Mouse (Mus musculus): ENCODE data around the gene Fndc3b. TPM values are rescaled to one million over a fixed set of nuclear protein-coding genes. Genes with fewer than 3 reads are reported as not detected.

Fndc3b gene
- polyA plus RNA-seq, 1 experiment from 2014 or later: 8.2 TPM

GRCm38 (mm10) chr3:27658198-27658763, 52.8 kb downstream of the Fndc3b start:
- Histone ChIP-seq H3K27me3 (replicated peaks) (no peaks in the 10 kb centered on the region), H3K27ac (replicated peaks) (no peak overlapping the region), H3K4me1 (peaks cover 20% of the 10 kb centered on the region), H3K4me2 (no peak overlapping the region), H3K4me3 (replicated peaks) (no peak overlapping the region), H3K9me3 (replicated peaks) (no peaks in the 10 kb centered on the region), H3K9ac (replicated peaks) (no peak overlapping the region), H3K36me3 (no peaks in the 10 kb centered on the region)
- 77% methylated on average over 4 of the region's 4 CpGs for WGBS
- ATAC-seq (ENCODE audit: low FRiP score): no peak

GRCm38 (mm10) chr3:27656764-27657390, 54.2 kb downstream of the Fndc3b start:
- H3K4me2 ChIP-seq: no peak overlapping the region
- H3K4me3 ChIP-seq (replicated peaks): no peak overlapping the region
- H3K27ac ChIP-seq (replicated peaks): no peak overlapping the region
- no peak for ATAC-seq (ENCODE audit: low FRiP score)
- peaks cover 20% of the 10 kb centered on the region for H3K4me1 ChIP-seq
- no peak overlapping the region for H3K9ac ChIP-seq (replicated peaks)
- WGBS: 32% methylated on average over 7 of the region's 7 CpGs
- H3K36me3 ChIP-seq: no peaks in the 10 kb centered on the region
- H3K9me3 ChIP-seq (replicated peaks): no peaks in the 10 kb centered on the region
- H3K27me3 ChIP-seq (replicated peaks): no peaks in the 10 kb centered on the region

GRCm38 (mm10) chr3:27655673-27656072, 55.4 kb downstream of the Fndc3b start:
- no peak overlapping the region for H3K27ac ChIP-seq (replicated peaks)
- no peaks in the 10 kb centered on the region for H3K36me3 ChIP-seq
- no peak overlapping the region for H3K9ac ChIP-seq (replicated peaks)
- H3K4me1 ChIP-seq: peaks cover 24% of the 10 kb centered on the region
- H3K27me3 ChIP-seq (replicated peaks): no peaks in the 10 kb centered on the region
- WGBS: 62% methylated on average over 4 of the region's 4 CpGs
- ATAC-seq (ENCODE audit: low FRiP score): no peak
- H3K9me3 ChIP-seq (replicated peaks): no peaks in the 10 kb centered on the region
- H3K4me2 ChIP-seq: no peak overlapping the region
- H3K4me3 ChIP-seq (replicated peaks): no peak overlapping the region

- ATAC-seq (ENCODE audit: low FRiP score): no peak
- Histone ChIP-seq H3K9me3 (replicated peaks) (no peaks in the 10 kb centered on the region), H3K27me3 (replicated peaks) (no peaks in the 10 kb centered on the region), H3K27ac (replicated peaks) (no peak overlapping the region), H3K4me1 (peaks cover 24% of the 10 kb centered on the region), H3K4me3 (replicated peaks) (no peak overlapping the region), H3K4me2 (no peak overlapping the region), H3K9ac (replicated peaks) (no peak overlapping the region), H3K36me3 (no peaks in the 10 kb centered on the region)
- WGBS: 91% methylated on average over 11 of the region's 11 CpGs
These were observed 56.1 kb downstream of the Fndc3b start for GRCm38 (mm10) chr3:27655042-27655441.

- no peaks in the 10 kb centered on the region for H3K36me3 ChIP-seq
- H3K27me3 ChIP-seq (replicated peaks): no peaks in the 10 kb centered on the region
- no peak overlapping the region for H3K4me3 ChIP-seq (replicated peaks)
- no peak for ATAC-seq (ENCODE audit: low FRiP score)
- H3K9ac ChIP-seq (replicated peaks): no peak overlapping the region
- H3K4me2 ChIP-seq: no peak overlapping the region
- WGBS: 83% methylated on average over 9 of the region's 9 CpGs
- peaks cover 28% of the 10 kb centered on the region for H3K4me1 ChIP-seq
- no peak overlapping the region for H3K27ac ChIP-seq (replicated peaks)
- no peaks in the 10 kb centered on the region for H3K9me3 ChIP-seq (replicated peaks)
These were observed 58.6 kb downstream of the Fndc3b start for GRCm38 (mm10) chr3:27652451-27653011.

DNA sequence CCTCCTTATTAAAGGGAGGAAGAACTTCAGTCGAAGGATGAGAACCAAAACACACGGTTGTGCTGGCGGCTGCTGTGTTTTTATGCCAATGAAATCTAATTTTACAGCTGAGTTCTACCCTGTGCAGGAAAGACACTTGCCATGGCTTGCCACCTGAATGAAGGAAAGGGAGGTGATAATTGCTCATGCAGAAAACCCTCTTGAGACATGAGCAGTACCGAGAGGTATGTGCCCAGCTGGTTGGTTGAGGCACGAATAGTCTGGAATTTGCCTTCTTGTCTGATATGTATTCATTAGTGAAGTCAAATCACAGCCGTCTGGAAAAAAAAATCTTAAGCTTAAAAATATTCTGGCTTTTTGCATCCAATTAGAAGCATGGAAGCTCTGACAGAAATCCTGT, 59.4 kb downstream of the Fndc3b start:
- H3K27ac ChIP-seq (replicated peaks): no peak overlapping the region
- WGBS: 46% methylated on average over 6 of the region's 6 CpGs
- H3K4me2 ChIP-seq: no peak overlapping the region
- peaks cover 30% of the 10 kb centered on the region for H3K4me1 ChIP-seq
- no peak overlapping the region for H3K9ac ChIP-seq (replicated peaks)
- H3K27me3 ChIP-seq (replicated peaks): no peaks in the 10 kb centered on the region
- ATAC-seq (ENCODE audit: low FRiP score): no peak
- no peak overlapping the region for H3K4me3 ChIP-seq (replicated peaks)
- no peaks in the 10 kb centered on the region for H3K36me3 ChIP-seq
- no peaks in the 10 kb centered on the region for H3K9me3 ChIP-seq (replicated peaks)

GRCm38 (mm10) chr3:27650083-27650482, 61.0 kb downstream of the Fndc3b start:
- Histone ChIP-seq H3K27ac (replicated peaks) (no peak overlapping the region), H3K4me1 (peaks cover 28% of the 10 kb centered on the region), H3K36me3 (no peaks in the 10 kb centered on the region), H3K27me3 (replicated peaks) (no peaks in the 10 kb centered on the region), H3K9me3 (replicated peaks) (no peaks in the 10 kb centered on the region), H3K4me3 (replicated peaks) (no peak overlapping the region), H3K4me2 (no peak overlapping the region), H3K9ac (replicated peaks) (no peak overlapping the region)
- ATAC-seq (ENCODE audit: low FRiP score): no peak
- 92% methylated on average over 11 of the region's 11 CpGs for WGBS

DNA sequence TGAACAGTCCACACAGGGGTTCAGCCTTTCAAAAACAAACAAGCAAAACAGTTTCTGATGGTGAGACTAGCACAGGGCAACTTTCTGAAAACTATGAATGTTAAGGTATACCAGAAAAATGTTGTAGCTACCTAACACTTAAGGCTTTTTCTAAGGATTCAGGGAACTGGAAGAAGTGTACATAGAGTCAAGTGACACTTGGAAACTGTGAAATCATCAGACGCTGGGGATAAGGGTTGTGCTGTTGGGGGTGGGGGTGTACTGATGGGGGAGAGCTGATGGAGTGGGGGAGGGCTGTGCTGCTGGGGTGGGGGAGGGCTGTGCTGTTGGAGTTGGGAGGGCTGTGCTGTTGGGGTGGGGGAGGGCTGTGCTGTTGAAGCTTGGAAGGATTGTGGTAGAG, 61.8 kb downstream of the Fndc3b start:
- ATAC-seq (ENCODE audit: low FRiP score): no peak
- H3K27ac ChIP-seq (replicated peaks): no peak overlapping the region
- H3K36me3 ChIP-seq: no peaks in the 10 kb centered on the region
- no peak overlapping the region for H3K9ac ChIP-seq (replicated peaks)
- no peak overlapping the region for H3K4me3 ChIP-seq (replicated peaks)
- peaks cover 27% of the 10 kb centered on the region for H3K4me1 ChIP-seq
- no peaks in the 10 kb centered on the region for H3K9me3 ChIP-seq (replicated peaks)
- H3K4me2 ChIP-seq: no peak overlapping the region
- WGBS: 77% methylated on average over 1 of the region's 1 CpGs
- H3K27me3 ChIP-seq (replicated peaks): no peaks in the 10 kb centered on the region

DNA sequence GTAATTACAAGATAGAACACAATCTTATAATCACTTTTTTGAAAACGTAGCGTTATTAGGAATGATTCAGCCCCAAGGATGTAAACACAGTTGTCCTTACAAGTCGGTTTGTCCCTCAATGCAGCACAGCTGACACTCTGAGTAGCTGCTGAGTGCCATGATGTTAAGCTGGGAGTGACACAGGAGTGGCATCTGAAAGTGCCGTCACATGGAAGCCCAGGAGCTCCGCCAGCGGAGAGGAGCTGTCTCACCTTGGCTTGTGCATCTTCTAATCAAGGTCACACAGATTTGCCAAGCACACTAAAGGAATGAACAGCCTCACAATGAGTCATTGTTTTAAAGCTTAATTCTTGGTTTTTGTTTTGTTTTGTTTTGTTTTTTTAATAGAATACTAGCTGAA, 68.7 kb downstream of the Fndc3b start:
- Histone ChIP-seq H3K9me3 (replicated peaks) (no peaks in the 10 kb centered on the region), H3K4me2 (no peak overlapping the region), H3K4me1 (peaks cover 12% of the 10 kb centered on the region; the same call in 1 of the 2 replicates), H3K9ac (replicated peaks) (no peak overlapping the region), H3K27ac (replicated peaks) (no peak overlapping the region), H3K4me3 (replicated peaks) (no peak overlapping the region), H3K27me3 (replicated peaks) (no peaks in the 10 kb centered on the region), H3K36me3 (no peaks in the 10 kb centered on the region)
- WGBS: 92% methylated on average over 6 of the region's 6 CpGs
- no peak for ATAC-seq (ENCODE audit: low FRiP score)

GRCm38 (mm10) chr3:27639701-27640100, 71.4 kb downstream of the Fndc3b start:
- no peak for ATAC-seq (ENCODE audit: low FRiP score)
- H3K4me3 ChIP-seq (replicated peaks): no peak overlapping the region
- H3K9ac ChIP-seq (replicated peaks): no peak overlapping the region
- no peak overlapping the region for H3K4me2 ChIP-seq
- H3K4me1 ChIP-seq: 0 out of 2 replicates have a peak, but pooled peaks cover 5% of the 10 kb centered on the region
- no peaks in the 10 kb centered on the region for H3K27me3 ChIP-seq (replicated peaks)
- WGBS: 97% methylated on average over 4 of the region's 4 CpGs
- no peaks in the 10 kb centered on the region for H3K36me3 ChIP-seq
- H3K9me3 ChIP-seq (replicated peaks): no peaks in the 10 kb centered on the region
- H3K27ac ChIP-seq (replicated peaks): no peak overlapping the region

- H3K4me1 ChIP-seq: 0 out of 2 replicates have a peak, but pooled peaks cover 5% of the 10 kb centered on the region
- H3K9me3 ChIP-seq (replicated peaks): no peaks in the 10 kb centered on the region
- no peak overlapping the region for H3K4me3 ChIP-seq (replicated peaks)
- H3K4me2 ChIP-seq: no peak overlapping the region
- H3K36me3 ChIP-seq: no peaks in the 10 kb centered on the region
- 77% methylated on average over 6 of the region's 6 CpGs for WGBS
- no peak overlapping the region for H3K27ac ChIP-seq (replicated peaks)
- H3K9ac ChIP-seq (replicated peaks): no peak overlapping the region
- no peak for ATAC-seq (ENCODE audit: low FRiP score)
- no peaks in the 10 kb centered on the region for H3K27me3 ChIP-seq (replicated peaks)
These were observed 74.0 kb downstream of the Fndc3b start for GRCm38 (mm10) chr3:27637046-27637661.

GRCm38 (mm10) chr3:27635776-27636175, 75.3 kb downstream of the Fndc3b start:
- Histone ChIP-seq H3K4me1 (peaks cover 10% of the 10 kb centered on the region; the same call in 1 of the 2 replicates), H3K9ac (replicated peaks) (no peak overlapping the region), H3K4me2 (no peak overlapping the region), H3K36me3 (no peaks in the 10 kb centered on the region), H3K27ac (replicated peaks) (no peak overlapping the region), H3K27me3 (replicated peaks) (no peaks in the 10 kb centered on the region), H3K4me3 (replicated peaks) (no peak overlapping the region), H3K9me3 (replicated peaks) (no peaks in the 10 kb centered on the region)
- ATAC-seq (ENCODE audit: low FRiP score): no peak
- WGBS: 43% methylated on average over 3 of the region's 3 CpGs
